Mouse (Mus musculus): ENCODE measurements at regions not wholly inside any gene's neighbourhood (a gene's known extent, or its start where the extent isn't known, plus 50 kb on each side); places are given as distances from the start of the nearest gene placed in this dataset.

GRCm38 (mm10) chr15:96914988-96915387 is 140.8 kb downstream of the Slc38a4 start:
- no peak overlapping the region for H3K4me2 ChIP-seq (ENCODE audit: low read length)
- H3K4me3 ChIP-seq (replicated peaks; ENCODE audit: low read depth, low read length): no peak overlapping the region
- WGBS: 90% methylated on average over 6 of the region's 6 CpGs
- H3K27me3 ChIP-seq (ENCODE audit: insufficient read depth, low read length): no peaks in the 10 kb centered on the region
- no peak overlapping the region for H3K9ac ChIP-seq (ENCODE audit: low read depth, low read length)
- no peak for TF ChIP-seq CTCF (IDR thresholded peaks at IDR 0.05; ENCODE audit: low read depth)
- DNase-seq (ENCODE audit: low spot score): no peak
- no peaks in the 10 kb centered on the region for H3K9me3 ChIP-seq (replicated peaks; ENCODE audit: low read length)
- ATAC-seq (replicated peaks; ENCODE audit: low FRiP score, low read depth): no peak
- no peaks in the 10 kb centered on the region for H3K36me3 ChIP-seq (ENCODE audit: insufficient read depth, low read length)
- no peaks in the 10 kb centered on the region for H3K4me1 ChIP-seq (replicated peaks; ENCODE audit: insufficient read depth, low read length)
- no peak overlapping the region for H3K27ac ChIP-seq

GRCm38 (mm10) chr15:96905520-96905919 is 150.2 kb downstream of the Slc38a4 start:
- Histone ChIP-seq H3K9ac (ENCODE audit: low read depth, low read length) (no peak overlapping the region), H3K27ac (no peak overlapping the region), H3K4me2 (ENCODE audit: low read length) (no peak overlapping the region), H3K9me3 (replicated peaks; ENCODE audit: low read length) (no peaks in the 10 kb centered on the region), H3K4me1 (replicated peaks; ENCODE audit: insufficient read depth, low read length) (no peaks in the 10 kb centered on the region), H3K27me3 (ENCODE audit: insufficient read depth, low read length) (no peaks in the 10 kb centered on the region), H3K36me3 (ENCODE audit: insufficient read depth, low read length) (no peaks in the 10 kb centered on the region), H3K4me3 (replicated peaks; ENCODE audit: low read depth, low read length) (no peak overlapping the region)
- no peak for ATAC-seq (replicated peaks; ENCODE audit: low FRiP score, low read depth)
- DNase-seq (ENCODE audit: low spot score): no peak
- 95% methylated on average over 4 of the region's 4 CpGs for WGBS
- TF ChIP-seq CTCF (IDR thresholded peaks at IDR 0.05; ENCODE audit: low read depth): no peak

- H3K4me2 ChIP-seq (ENCODE audit: low read length): no peak overlapping the region
- H3K9ac ChIP-seq (ENCODE audit: low read depth, low read length): no peak overlapping the region
- H3K36me3 ChIP-seq (ENCODE audit: insufficient read depth, low read length): no peaks in the 10 kb centered on the region
- no peak overlapping the region for H3K27ac ChIP-seq
- no peak for DNase-seq (ENCODE audit: low spot score)
- H3K4me3 ChIP-seq (replicated peaks; ENCODE audit: low read depth, low read length): no peak overlapping the region
- ATAC-seq (replicated peaks; ENCODE audit: low FRiP score, low read depth): no peak
- no peaks in the 10 kb centered on the region for H3K9me3 ChIP-seq (replicated peaks; ENCODE audit: low read length)
- WGBS: 90% methylated on average over 3 of the region's 3 CpGs
- no peak for TF ChIP-seq CTCF (IDR thresholded peaks at IDR 0.05; ENCODE audit: low read depth)
- no peaks in the 10 kb centered on the region for H3K4me1 ChIP-seq (replicated peaks; ENCODE audit: insufficient read depth, low read length)
- no peaks in the 10 kb centered on the region for H3K27me3 ChIP-seq (ENCODE audit: insufficient read depth, low read length)
Measured at GRCm38 (mm10) chr15:96903461-96903860, 152.3 kb downstream of the Slc38a4 start.

DNA sequence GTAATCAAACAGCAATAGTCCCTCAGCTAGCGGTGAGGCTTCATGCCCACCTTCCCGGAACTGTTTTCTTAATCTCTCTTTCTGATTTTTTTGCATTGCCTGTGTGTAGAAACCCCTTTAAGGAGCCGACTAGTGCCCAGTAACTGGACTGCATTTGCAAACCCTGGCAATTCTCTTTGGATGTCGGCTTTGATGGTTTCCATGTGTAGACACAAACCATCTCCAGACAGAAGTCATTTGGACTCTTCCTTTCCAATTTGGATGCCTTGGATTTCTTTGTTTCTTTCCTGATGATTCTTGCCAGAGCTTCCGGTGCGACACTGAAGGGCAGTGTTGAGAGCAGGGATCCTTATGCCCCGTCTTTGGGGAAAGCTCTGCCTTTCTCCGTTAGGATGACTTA is 153.0 kb downstream of the Slc38a4 start:
- Histone ChIP-seq H3K9me3 (replicated peaks; ENCODE audit: low read length) (no peaks in the 10 kb centered on the region), H3K27me3 (ENCODE audit: insufficient read depth, low read length) (no peaks in the 10 kb centered on the region), H3K4me2 (ENCODE audit: low read length) (no peak overlapping the region), H3K27ac (no peak overlapping the region), H3K4me1 (replicated peaks; ENCODE audit: insufficient read depth, low read length) (no peaks in the 10 kb centered on the region), H3K4me3 (replicated peaks; ENCODE audit: low read depth, low read length) (no peak overlapping the region), H3K36me3 (ENCODE audit: insufficient read depth, low read length) (no peaks in the 10 kb centered on the region), H3K9ac (ENCODE audit: low read depth, low read length) (no peak overlapping the region)
- 82% methylated on average over 8 of the region's 8 CpGs for WGBS
- no peak for ATAC-seq (replicated peaks; ENCODE audit: low FRiP score, low read depth)
- no peak for TF ChIP-seq CTCF (IDR thresholded peaks at IDR 0.05; ENCODE audit: low read depth)
- DNase-seq (ENCODE audit: low spot score): no peak

- ATAC-seq (replicated peaks; ENCODE audit: low FRiP score, low read depth): no peak
- no peak overlapping the region for H3K4me2 ChIP-seq (ENCODE audit: low read length)
- H3K4me3 ChIP-seq (replicated peaks; ENCODE audit: low read depth, low read length): no peak overlapping the region
- DNase-seq (ENCODE audit: low spot score): no peak
- no peak overlapping the region for H3K27ac ChIP-seq
- no peaks in the 10 kb centered on the region for H3K4me1 ChIP-seq (replicated peaks; ENCODE audit: insufficient read depth, low read length)
- no peak overlapping the region for H3K9ac ChIP-seq (ENCODE audit: low read depth, low read length)
- 97% methylated on average over 9 of the region's 9 CpGs for WGBS
- H3K9me3 ChIP-seq (replicated peaks; ENCODE audit: low read length): no peaks in the 10 kb centered on the region
- no peaks in the 10 kb centered on the region for H3K36me3 ChIP-seq (ENCODE audit: insufficient read depth, low read length)
- H3K27me3 ChIP-seq (ENCODE audit: insufficient read depth, low read length): no peaks in the 10 kb centered on the region
- no peak for TF ChIP-seq CTCF (IDR thresholded peaks at IDR 0.05; ENCODE audit: low read depth)
Measured at GRCm38 (mm10) chr15:96901616-96902015, 154.1 kb downstream of the Slc38a4 start.

DNA sequence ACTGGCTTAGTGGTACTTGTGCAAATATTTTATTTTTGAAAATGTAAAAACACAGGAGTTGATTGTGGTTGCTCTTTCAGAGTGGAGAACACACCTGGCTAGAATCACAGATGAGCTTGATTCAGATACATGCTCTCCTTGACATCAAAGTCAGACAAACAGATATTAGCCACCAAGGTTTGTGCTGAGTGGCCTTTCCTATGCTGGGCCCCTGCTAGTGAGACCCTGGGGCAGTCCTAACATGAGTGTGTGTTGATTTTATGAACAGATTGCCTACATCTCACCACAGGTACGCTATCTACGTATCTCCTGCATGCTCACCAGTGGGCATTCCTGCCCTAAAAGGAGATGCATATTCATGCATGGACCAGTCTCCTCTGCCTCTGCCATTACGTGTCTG is 157.5 kb downstream of the Slc38a4 start:
- Histone ChIP-seq H3K9ac (ENCODE audit: low read depth, low read length) (no peak overlapping the region), H3K27ac (no peak overlapping the region), H3K4me1 (replicated peaks; ENCODE audit: insufficient read depth, low read length) (no peaks in the 10 kb centered on the region), H3K4me2 (ENCODE audit: low read length) (no peak overlapping the region), H3K27me3 (ENCODE audit: insufficient read depth, low read length) (no peaks in the 10 kb centered on the region), H3K9me3 (replicated peaks; ENCODE audit: low read length) (no peaks in the 10 kb centered on the region), H3K4me3 (replicated peaks; ENCODE audit: low read depth, low read length) (no peak overlapping the region), H3K36me3 (ENCODE audit: insufficient read depth, low read length) (no peaks in the 10 kb centered on the region)
- ATAC-seq (replicated peaks; ENCODE audit: low FRiP score, low read depth): no peak
- DNase-seq (ENCODE audit: low spot score): no peak
- 82% methylated on average over 3 of the region's 3 CpGs for WGBS
- no peak for TF ChIP-seq CTCF (IDR thresholded peaks at IDR 0.05; ENCODE audit: low read depth)

DNA sequence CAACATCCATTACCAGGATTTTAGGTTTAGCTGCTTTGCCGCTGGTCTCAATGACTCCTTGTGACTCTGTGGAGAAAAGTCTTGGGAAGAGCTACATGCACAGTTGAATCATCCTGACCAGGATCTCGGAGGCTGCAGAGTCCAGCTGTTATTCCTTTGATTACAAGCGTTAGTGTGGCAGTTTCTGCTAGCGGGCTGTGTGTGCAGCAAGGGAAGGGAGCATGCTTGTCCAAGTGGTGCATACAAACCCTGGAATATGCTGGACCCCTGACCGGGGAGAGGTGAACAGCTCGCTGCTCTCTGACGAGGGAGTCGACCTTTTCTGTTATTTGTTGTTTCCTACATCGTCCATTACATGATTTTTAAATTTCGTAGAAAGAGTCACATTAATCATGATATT is 170.9 kb downstream of the Slc38a4 start:
- DNase-seq (ENCODE audit: low spot score) (peak; percentile 75), ATAC-seq (replicated peaks; ENCODE audit: low FRiP score, low read depth) (no peak)
- Histone ChIP-seq H3K9me3 (replicated peaks; ENCODE audit: low read length) (no peaks in the 10 kb centered on the region), H3K4me1 (replicated peaks; ENCODE audit: insufficient read depth, low read length) (no peaks in the 10 kb centered on the region), H3K36me3 (ENCODE audit: insufficient read depth, low read length) (no peaks in the 10 kb centered on the region), H3K4me2 (ENCODE audit: low read length) (no peak overlapping the region), H3K9ac (ENCODE audit: low read depth, low read length) (no peak overlapping the region), H3K4me3 (replicated peaks; ENCODE audit: low read depth, low read length) (no peak overlapping the region), H3K27me3 (ENCODE audit: insufficient read depth, low read length) (no peaks in the 10 kb centered on the region), H3K27ac (no peak overlapping the region)
- no peak for TF ChIP-seq CTCF (IDR thresholded peaks at IDR 0.05; ENCODE audit: low read depth)
- WGBS: 49% methylated on average over 10 of the region's 10 CpGs
